Mouse (Mus musculus) spleen, adult 2 months (tissue): ENCODE data around the gene Clrn1.

ENCODE experiments used
- CTCF ChIP-seq: fragments of 200-500 bp; IDR thresholded peaks from 2 replicates; pipeline ENCODE4 v1.5.1; 2011; ENCODE audit warnings: mild to moderate bottlenecking, inconsistent platforms; ENCODE audit not compliant: insufficient read depth, insufficient read length, insufficient replicate concordance; ENCODE audit errors: extremely low read depth
- POLR2A ChIP-seq: fragments of 200-500 bp; IDR thresholded peaks from 2 replicates; pipeline ENCODE4 v1.6.1; 2011; ENCODE audit warnings: low read depth, low read length, inconsistent platforms

- TF ChIP-seq POLR2A: no peak
- no peak for TF ChIP-seq CTCF
Measured at GRCm38 (mm10) chr3:58832888-58833287, 52.3 kb downstream of the Clrn1 start.
